Mouse (Mus musculus) gastrocnemius, postnatal 10 days (tissue): ENCODE data around the gene Cdk14. TPM values are rescaled to one million over a fixed set of nuclear protein-coding genes. Genes with fewer than 3 reads are reported as not detected.
A peak's percentile ranks its signal among the peaks of the same experiment; 100 is the strongest.

ENCODE experiments used
- DNase-seq: peaks from one replicate; pipeline ENCODE4 v3.0.0; 2021; ENCODE audit warnings: mixed read lengths
- total RNA-seq, 2 experiments: library from RNA; stranded (reverse); gene quantifications; 2 replicates each; pipeline ENCODE4 v1.2.3; 2021

The Cdk14 gene
- total RNA-seq, 2 experiments from 2014 or later, result 14.3 to 21.1 TPM

DNA sequence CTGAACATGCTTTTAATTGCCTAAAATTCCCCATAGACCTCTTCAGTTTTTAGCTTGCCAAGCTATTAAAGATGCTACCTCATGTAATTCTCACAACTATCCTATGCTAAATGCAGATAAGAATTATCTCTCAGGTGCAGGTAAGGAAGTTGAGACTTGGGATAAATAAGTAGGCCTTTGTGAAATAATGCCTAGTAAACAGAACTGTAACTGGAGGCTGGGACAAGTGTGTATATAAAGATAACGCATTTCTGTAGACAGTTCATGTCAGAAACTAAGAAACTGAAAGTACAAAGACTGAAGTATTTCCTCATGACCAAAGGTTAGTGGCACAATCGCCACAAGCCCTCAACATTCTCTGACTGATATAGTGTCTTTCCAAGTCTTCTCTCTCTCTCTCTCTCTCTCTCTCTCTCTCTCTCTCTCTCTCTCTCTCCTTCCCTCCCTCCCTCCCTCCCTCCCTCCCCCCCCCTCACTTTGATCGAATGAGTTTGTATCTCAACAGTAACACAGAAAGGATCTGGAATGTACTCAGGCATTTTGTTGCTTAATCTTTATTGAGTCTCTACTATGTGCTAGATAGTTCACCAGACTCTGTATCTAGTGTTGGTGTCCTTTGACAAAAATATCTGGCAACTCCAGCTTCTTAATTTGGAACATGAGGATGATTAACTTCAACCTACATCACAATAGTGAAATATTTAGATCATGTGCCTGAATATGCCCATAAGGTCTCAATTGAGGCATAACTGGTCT, 233.9 kb downstream of the Cdk14 start:
- no peak for DNase-seq

DNA sequence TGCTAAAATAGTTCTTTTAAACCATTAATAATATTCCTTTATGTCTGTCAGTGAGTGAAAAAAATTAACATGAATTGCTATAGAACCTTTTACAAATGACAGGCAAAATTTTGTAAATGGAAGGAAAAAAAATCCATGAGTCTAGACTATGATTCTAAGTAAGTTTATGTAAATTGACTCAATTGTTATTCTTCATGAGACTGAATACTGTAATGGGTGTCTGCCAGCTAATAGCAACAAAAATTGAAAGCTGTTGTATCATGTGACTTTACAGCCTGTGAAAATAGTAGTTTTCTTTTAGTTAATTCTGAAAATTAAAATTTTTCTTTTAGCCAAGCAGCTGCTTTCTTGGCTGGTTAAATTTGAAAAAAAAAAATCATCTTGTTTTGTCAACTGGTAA, 234.6 kb downstream of the Cdk14 start:
- DNase-seq, result no peak

DNA sequence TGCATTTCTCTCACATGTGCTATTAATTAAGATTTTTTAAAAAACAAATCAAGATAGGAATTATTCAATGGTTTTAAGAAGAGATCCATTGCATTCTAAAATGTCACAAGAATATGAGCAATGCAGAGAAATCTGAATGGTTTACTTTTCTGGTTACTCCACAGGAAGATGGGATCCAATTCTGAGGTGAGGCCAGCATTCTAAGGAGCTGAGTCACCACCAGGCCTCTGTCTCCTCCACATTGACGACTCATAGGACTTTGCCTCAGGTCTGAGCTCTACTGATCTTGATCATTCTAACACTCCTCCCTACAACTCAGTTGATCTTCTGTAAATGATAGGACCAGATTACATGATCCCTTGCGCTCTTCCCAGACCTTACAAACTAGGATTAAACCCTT, 239.4 kb downstream of the Cdk14 start:
- no peak for DNase-seq

DNA sequence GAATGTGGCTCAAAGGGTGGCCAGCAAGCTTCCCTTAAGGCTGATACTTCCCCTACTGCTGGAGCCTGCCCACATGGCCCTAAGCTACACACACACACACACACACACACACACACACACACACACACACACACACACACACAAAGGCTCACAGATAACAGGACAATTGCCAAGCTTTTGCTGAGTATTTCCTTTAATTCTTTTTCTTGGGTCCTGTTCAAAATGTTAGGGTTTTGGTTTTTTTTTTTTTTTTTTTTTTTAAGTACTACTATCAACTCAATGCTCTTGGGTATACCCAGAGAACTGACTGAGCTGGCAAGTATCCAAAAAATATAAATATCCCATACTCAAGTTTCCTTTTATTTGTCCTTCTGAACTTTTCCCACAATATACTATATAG, 239.8 kb downstream of the Cdk14 start:
- peak; percentile 9 for DNase-seq

DNA sequence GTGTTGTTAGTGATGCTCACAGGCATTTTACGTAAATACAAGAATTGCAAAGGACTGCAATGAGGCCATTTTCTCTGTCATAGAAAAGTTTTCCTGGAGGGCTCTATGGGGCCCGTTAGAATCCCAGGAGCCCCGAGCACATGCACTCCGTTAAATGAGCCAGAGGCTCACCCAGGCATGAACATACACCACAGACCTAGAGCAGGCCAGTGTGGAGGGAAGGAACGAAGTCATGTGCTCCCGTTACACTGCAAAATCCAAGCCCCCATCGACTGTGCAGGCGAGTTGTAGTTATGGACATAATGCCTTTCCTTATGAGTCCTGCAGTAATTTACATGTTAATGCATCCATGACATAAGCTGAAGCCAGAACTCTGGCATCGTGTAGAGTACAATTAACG, 244.1 kb downstream of the Cdk14 start:
- no peak for DNase-seq

DNA sequence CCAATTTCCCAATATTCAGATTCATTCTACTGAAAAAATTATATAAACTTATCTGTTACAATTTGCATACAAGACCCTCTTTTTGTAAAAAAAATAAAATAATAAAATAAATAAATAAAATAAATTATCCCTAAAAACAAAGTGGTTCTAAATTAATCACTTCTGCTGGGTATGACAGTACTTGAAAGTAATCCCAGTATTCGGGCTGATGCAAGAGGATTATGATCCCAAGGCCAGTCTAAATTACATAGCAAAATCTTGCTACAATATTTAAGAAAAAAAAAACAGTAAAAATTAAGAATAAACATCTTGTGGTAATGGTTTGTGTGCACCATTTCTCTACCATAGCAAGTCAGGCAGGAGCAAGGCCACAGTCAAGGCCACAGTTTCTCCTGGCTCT, 244.5 kb downstream of the Cdk14 start:
- DNase-seq, result no peak

DNA sequence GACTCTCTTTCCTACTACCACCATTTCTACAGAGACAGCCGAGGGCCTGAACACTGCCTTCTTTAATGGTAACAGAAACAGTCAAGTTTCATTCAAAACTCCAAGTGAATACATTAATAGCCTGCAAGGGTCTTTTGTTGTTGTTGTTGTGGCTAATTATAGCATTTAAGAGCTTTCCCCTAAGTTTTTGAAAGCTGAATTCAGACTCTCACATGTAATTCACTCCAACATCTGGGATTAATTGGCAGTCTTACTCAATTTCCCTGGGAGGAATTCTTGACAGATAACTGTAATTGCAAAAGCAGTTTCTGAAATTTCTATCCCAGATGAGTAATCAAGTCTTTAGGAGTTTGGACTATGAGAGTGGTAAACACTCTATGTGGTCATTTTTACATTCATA, 245.0 kb downstream of the Cdk14 start:
- no peak for DNase-seq

DNA sequence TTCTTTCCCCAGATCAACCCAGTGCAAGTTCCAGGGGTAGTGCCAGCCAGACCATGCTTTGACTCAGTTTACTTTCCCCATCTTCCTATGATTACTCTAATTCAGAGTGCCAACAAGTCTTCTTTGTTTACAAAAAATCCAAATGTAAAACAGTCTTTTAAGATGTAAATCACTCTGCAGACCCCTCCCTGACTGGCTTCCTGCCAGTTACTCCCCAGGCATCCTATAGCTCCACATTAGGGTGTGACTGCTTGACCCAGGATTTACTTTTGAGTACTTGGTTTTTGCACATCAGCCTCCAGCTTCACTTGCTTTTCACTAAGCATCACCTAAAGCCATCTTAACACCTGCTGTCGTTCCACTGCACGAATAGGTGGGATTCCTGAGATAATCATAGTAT, 254.0 kb downstream of the Cdk14 start:
- no peak for DNase-seq

DNA sequence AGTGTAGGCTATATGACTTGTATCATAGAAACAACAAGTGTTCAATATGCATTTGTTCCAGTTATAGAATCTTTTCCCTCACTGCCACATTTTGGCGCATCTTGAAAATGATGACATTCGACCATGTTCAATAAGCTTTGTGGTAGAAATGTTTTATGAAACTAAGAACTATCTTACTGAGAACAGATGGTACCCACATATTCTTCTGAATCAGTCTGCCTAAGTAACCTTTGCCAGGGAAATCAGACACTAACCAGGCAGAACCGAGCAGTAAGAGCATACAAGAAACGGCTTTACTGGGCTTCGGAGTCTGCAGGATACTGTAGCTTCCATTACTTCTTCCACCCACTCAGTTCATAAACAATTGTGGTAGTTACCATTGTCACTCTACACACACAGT, 255.8 kb downstream of the Cdk14 start:
- no peak for DNase-seq

DNA sequence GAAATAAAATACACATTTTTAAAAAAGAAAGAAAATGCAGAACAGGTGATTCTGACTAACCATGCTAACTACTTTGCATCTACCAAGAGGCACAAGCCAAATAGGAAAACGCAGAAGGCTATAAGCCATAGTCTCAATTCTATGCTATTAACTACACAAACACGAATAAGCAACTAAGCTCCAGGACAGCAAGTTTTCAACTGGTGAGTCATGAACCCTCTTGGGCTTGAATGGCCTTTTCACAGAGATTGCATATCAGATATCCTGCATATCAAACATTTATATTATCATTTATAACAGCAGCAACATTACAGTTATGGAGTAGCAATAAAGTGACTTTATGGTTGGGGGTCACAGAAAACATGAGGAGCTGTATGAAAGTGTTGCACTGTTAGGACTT, 256.3 kb downstream of the Cdk14 start:
- DNase-seq, result no peak

DNA sequence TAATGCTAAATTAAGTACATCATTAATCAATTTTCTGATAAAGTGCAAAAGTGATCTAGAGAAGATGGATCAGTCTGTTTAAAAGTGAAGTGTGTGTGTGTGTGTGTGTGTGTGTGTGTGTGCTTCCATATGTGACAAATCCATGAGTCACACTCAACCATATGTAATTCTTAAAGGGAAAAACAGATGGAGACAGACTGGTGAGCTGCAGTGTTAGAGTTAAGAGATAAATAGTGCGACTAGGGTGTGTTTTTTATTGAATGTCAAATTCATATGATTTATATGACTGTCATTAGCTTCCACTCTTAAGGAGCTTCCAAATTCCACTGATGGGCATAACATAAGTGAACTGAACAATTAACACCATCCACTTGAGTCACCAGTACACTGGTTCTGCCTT, 260.6 kb downstream of the Cdk14 start:
- DNase-seq, result no peak

DNA sequence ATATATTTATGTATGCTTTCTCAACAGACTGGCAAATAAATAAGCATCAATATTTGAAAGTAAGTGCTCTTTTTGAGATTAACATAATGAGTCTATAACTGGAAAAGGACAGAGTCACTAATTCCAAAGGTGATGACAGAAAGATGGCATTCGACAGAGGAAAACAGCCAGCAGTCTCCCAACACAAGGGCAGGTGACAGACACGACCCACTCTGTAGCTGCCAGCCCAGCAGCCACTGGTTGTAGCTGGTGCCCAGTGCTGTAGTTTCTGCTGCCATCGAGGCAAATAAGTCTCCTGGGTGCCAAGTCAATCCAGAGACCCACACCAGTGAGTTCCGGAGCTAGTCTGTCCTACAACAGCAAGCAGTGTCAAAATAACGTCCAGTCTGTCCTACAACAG, 280.3 kb downstream of the Cdk14 start:
- DNase-seq, result no peak

DNA sequence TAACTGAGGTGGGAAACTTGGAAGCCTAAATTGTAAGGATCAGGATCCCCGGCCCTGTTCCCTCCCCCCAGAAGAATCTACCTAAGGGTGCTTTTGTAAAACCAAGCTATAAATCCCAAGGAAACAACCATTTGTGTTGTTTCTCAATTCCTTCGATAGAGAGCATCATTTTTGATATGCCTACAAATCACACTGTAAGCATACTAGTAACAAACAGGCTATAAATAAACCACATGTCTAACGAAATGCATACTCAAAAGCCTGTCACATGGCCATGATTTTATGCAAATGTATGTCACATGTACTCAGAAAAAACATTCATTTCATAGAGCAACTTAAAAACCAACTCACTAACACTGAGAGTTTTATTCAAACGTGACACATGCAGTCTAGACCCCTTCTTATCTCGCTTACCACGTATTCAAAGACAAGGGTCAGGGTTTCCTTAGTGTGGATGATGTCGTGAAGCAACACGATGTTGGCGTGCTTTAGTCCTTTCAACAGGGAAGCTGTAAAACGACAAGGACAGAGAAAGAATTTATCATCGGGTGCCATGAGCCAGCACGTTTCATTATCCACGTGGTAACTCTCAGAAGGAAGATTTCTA, 285.1 kb downstream of the Cdk14 start:
- no peak for DNase-seq

DNA sequence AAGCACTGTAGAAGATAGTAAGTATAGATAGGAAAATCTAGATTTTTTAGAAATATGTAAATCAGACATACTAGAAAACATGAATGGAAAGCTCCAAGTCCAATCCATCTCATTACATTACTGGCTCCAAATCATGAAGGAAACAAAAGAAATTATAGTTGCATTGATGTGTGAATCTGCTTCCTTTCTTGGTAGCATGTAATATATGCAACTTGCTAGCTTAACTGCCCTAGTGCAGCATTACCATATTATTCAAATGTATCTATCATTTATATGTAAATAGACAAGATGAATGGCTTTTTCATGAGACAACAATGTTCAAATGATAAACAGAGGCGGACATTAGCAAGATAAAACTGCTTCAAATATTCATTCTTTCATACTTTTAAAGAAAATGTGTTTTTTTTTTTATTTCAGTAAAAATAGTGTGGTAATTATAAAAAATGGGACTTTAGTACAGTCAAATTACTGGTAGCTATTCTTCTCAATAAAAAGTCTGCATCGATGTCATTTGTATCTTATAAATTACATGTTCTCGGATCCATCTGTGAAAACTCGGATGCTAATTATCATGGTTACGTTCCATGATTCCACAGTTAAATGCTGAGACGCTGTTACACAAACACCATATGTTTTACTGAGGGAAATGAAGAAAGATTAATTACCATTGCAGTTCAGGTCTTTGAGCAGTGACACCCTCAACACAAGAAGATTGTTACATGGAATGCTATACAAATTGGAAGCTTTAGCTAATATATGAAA, 285.8 kb downstream of the Cdk14 start:
- no peak for DNase-seq

DNA sequence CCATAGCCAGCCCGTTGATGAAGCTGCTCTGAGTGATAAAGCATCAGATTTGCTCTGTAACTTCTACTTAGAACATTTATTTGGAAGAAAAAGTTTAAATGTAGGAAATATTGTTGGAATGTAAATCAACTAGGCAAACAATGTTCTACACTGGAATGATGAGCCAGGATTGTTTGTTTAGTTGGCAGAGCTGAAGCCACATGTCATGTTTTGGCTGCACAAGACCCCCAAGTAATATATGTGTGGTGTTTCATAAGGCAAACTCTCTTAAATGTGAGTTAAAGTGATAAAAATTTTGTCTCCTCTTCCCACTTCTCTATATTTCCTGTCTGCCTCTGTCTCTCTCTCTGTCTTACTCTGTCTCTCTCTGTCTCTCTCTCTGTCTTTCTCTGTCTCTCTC, 291.3 kb downstream of the Cdk14 start:
- no peak for DNase-seq

DNA sequence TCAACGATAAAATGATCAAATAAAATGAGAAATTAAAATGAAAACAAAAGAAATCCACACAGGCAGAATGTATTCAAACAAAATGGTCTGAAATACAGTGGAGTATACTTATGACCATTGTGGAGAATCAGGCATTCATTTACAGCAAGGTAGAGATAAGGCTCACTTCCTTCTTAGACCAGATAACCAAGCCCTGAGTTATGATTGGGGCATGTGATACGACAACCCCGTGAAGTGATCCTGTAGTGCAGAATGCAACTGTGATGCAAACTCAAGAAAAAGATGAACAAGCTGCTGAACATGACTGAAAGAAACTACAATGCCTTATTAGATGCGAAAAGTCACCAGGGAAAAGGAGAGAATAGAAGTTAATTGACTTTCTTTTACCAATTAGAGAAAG, 295.5 kb downstream of the Cdk14 start:
- no peak for DNase-seq

DNA sequence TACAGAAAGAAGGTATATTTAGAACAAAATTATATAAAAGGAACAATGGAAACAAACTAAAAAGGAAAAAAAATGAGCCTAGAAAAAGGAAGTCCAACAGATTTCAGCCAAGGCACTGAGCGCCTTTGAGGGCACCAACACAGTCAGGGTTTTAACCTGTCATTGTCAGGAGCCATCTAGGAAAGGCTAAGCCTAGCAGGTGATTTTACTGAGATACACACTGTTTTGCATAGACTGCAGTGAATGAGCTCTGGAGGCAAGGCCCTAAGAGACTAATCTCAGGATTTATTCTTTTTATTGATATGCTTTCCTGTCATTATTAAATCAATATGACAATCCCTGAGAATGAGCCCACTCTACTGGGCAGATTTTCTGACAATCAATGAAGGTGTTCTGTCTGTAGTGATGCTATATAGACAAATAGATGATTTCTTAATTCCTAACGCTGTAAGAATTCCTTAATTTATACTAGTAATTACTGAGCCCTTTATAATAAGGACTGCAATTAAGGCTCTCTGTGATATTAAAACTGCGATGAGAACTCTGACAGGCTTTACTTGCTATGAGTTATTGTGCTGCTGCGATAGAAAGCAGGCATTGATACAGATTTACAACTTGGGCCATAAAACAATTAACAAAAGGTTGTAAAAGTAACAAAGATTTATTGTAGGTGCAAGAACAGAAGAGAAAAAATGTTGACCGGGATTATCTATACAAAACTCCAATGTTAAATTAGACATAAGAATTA, 303.2 kb downstream of the Cdk14 start:
- no peak for DNase-seq

DNA sequence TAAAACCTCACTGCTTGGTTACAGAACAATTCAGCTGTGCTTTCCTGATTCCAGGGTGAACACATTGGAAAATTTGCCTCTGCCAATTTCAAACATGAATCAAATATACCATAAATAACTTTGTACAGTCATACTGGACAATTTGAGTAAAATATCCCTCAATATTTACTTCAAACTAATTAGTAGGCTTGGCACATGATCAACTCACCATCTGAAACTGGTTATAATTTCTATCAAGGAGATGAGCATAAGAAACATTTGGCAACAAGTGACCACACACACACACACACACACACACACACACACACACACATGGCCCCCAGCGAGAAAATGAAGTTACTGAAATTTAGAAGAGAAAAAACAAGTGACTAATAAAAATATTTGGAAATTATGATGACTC, 304.6 kb downstream of the Cdk14 start:
- no peak for DNase-seq

DNA sequence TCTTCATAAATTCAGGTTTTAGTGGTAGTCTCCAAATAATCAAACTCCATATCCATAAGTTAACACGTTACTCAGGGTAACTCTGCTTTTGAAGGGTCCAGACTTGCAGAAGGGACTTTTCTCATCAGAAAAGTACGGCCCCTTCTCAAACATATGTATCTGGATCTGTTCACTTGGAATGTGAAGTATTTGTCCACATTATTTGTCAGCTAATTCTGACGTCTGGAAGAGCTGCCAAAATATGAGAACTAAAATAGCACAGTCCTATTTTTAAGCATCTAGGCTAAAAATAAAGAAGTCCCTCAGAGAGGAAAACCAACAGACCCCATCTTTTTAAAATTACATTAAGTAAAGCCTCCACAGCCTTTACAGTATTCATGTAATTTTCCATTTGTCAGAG, 310.5 kb downstream of the Cdk14 start:
- DNase-seq, result no peak

DNA sequence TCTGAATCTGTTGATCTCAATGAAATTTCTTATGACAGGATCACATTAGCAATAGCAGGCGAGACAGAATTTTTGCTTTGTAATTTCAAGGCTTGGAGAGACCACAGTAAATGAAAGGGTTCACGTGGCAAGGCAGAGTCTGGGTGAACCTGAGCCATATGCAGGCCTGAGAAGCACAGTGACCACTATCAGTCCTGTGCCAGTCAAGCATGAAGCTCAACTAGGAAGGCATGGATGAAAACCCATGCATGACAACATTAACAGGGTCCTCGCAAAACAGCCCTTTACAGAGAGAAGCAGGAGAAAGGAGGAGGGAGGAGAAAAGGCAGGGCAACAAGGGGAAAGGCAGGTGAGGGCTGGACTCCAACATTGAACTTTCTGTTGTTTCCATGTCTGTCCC, 311.1 kb downstream of the Cdk14 start:
- DNase-seq, result no peak

DNA sequence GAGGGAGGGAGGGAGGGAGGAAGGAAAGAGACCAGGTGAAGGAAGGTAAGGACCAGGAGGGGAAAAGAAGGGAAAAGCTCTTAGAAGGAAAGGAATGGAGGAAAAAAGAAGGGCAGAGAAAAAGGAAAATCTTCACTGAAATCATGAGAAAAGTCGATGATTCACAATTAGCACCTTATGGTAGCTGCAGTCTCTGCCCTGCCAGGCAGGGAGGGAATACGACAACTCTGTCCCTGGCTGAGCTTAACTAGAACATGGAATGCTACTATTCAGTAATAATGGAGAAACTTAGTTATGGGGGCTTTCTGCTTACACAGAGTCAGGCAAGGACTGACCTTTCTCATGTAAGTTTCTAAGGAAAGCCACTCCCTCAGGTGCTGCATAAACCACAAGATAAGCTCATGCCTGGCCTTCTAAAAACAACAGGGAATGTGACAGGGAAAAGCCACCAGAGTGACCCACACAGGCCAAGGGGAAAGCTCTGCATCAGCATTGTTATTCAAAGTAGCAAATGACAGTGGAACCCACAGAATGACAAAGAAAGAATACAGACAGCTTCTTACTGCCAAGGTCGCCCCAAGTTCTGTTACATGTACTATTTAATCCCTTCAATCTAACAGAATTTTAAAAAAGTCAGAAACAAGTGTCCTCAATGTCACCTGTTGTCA, 323.7 kb downstream of the Cdk14 start:
- no peak for DNase-seq

DNA sequence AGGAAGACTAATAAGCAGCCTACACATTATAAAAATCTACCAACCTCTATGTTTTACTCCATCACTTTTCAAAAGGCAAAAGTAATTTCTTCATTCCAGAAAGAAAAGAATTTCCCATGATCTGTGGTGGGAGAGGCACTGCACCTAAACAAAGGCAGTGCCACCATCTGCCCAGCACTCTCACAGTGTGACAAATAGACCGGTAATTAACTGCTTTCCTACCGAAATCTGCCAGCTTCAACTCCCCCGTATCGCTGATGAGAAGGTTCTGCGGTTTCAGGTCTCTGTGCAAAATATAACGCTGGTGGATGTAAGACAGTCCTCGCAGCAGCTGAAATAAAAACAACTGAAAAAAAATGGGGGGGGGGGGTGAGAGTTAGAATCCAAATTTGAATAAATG, 327.4 kb downstream of the Cdk14 start:
- no peak for DNase-seq
